Mouse (Mus musculus) lung, postnatal 0 days (tissue): ENCODE results near the gene Pak7.

Experiments used
- CTCF ChIP-seq: IDR thresholded peaks from 2 replicates; pipeline ENCODE4 v1.5.1; 2016; ENCODE audit warnings: antibody characterized with exemption, mild to moderate bottlenecking
- EP300 ChIP-seq: IDR thresholded peaks from 2 replicates; pipeline ENCODE4 v1.6.1; 2016; ENCODE audit warnings: antibody characterized with exemption, mild to moderate bottlenecking, control low read depth

DNA sequence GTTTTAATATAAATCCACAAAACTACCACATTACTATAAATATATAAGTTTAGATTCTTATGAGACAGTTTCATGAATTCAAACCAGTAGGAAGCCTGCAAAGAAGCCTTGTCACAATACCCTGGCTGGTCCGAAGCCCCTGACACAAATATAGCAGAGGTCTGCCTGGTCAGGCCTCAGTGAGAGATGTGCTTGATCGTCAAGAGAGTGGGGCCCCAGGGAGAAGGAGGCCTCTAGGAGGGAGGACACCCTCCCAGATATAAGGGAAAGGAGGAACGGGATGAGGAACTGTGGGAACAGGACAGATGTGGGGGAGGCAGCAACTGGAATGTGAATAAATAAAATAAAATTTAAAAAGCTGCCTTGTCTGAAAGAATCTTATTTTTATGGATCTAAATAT, 37.3 kb downstream of the Pak7 start:
- no peak for TF ChIP-seq CTCF
- TF ChIP-seq EP300: no peak
